ENCODE assay signal across 10 mouse cellular contexts in genomic region chr6:99909459-99909858, GRCm38 (mm10).
DNase-seq lines count a peak whose midpoint lies in the region; ATAC-seq lines count a peak whose summit lies in the region.
"Had no signal": no experiment of that assay in that cellular context is flagged by ENCODE, and none has a peak within 500 bp of the region (broad histone marks: within the 10 kb centered on the region; RNA-seq: fewer than 3 reads in every experiment).

No protein-coding gene starts in this region.

- H3K9ac ChIP-seq in heart, embryonic 11.5 days (ENCODE audit: low read depth, low read length) = no peak overlapping the region
- H3K9ac ChIP-seq in heart, embryonic 15.5 days = no peak overlapping the region
- H3K9ac ChIP-seq: embryonic facial prominence, embryonic 15.5 days; liver, postnatal 0 days had no signal

- DNase-seq in heart, adult 11 months = peak; percentile 95
- DNase-seq in NIH3T3 (ENCODE audit: low read depth) = peak; percentile 62
- DNase-seq in ovary, postnatal 10 days (ENCODE audit: low spot score) = peak; percentile 28
- DNase-seq in thymus, postnatal 10 days (ENCODE audit: low spot score in 2 of 2) = no peak
- no peak for DNase-seq in limb, embryonic 10.5 days (ENCODE audit: low spot score)
- DNase-seq: liver, postnatal 0 days had no signal

- H3K9me3 ChIP-seq in heart, embryonic 11.5 days (replicated peaks; ENCODE audit: control insufficient read depth, low read length) = no peaks in the 10 kb centered on the region
- no peaks in the 10 kb centered on the region for H3K9me3 ChIP-seq in heart, embryonic 15.5 days (replicated peaks)
- H3K9me3 ChIP-seq in limb, embryonic 10.5 days (replicated peaks) = no peaks in the 10 kb centered on the region
- H3K9me3 ChIP-seq: embryonic facial prominence, embryonic 15.5 days had no signal

- H3K4me2 ChIP-seq in heart, embryonic 11.5 days = no peak overlapping the region
- peak overlapping the region; percentile 34 for H3K4me2 ChIP-seq in heart, embryonic 15.5 days
- H3K4me2 ChIP-seq: embryonic facial prominence, embryonic 15.5 days had no signal

- H3K36me3 ChIP-seq in heart, embryonic 11.5 days (ENCODE audit: control insufficient read depth, insufficient read depth, low read length) = no peaks in the 10 kb centered on the region
- H3K36me3 ChIP-seq in heart, embryonic 15.5 days = no peaks in the 10 kb centered on the region
- no peaks in the 10 kb centered on the region for H3K36me3 ChIP-seq in limb, embryonic 10.5 days
- H3K36me3 ChIP-seq: embryonic facial prominence, embryonic 15.5 days had no signal

- H3K27ac ChIP-seq in heart, embryonic 11.5 days (ENCODE audit: low read depth, low read length) = no peak overlapping the region
- H3K27ac ChIP-seq in heart, embryonic 15.5 days = peak overlapping the region; percentile 60
- H3K27ac ChIP-seq in limb, embryonic 10.5 days = no peak overlapping the region
- H3K27ac ChIP-seq: embryonic facial prominence, embryonic 15.5 days had no signal

- 29% methylated on average over 7 of the region's 7 CpGs for WGBS in heart, embryonic 11.5 days (ENCODE audit: insufficient replicate concordance)
- WGBS in heart, embryonic 15.5 days = 12% methylated on average over 7 of the region's 7 CpGs
- 81% methylated on average over 7 of the region's 7 CpGs for WGBS in limb, embryonic 10.5 days

- H3K27me3 ChIP-seq in heart, embryonic 11.5 days (ENCODE audit: control insufficient read depth, insufficient read depth, low read length) = peaks cover 29% of the 10 kb centered on the region
- peaks cover 17% of the 10 kb centered on the region for H3K27me3 ChIP-seq in heart, embryonic 15.5 days
- peaks cover 91% of the 10 kb centered on the region for H3K27me3 ChIP-seq in limb, embryonic 10.5 days (ENCODE audit: low read depth, poor library complexity, severe bottlenecking)
- H3K27me3 ChIP-seq: embryonic facial prominence, embryonic 15.5 days had no signal

- peaks cover 14% of the 10 kb centered on the region for H3K4me1 ChIP-seq in heart, embryonic 11.5 days (ENCODE audit: control insufficient read depth, insufficient read depth, low read length)
- H3K4me1 ChIP-seq in heart, embryonic 15.5 days (replicated peaks) = peaks cover 24% of the 10 kb centered on the region
- H3K4me1 ChIP-seq in limb, embryonic 10.5 days = 0 out of 2 replicates have a peak, but pooled peaks cover 1% of the 10 kb centered on the region

- H3K4me3 ChIP-seq in heart, embryonic 11.5 days (ENCODE audit: low read depth, low read length) = no peak overlapping the region
- H3K4me3 ChIP-seq in heart, embryonic 15.5 days = no peak overlapping the region
- no peak overlapping the region for H3K4me3 ChIP-seq in limb, embryonic 10.5 days
- H3K4me3 ChIP-seq: embryonic facial prominence, embryonic 15.5 days had no signal

- ATAC-seq in heart, embryonic 11.5 days (replicated peaks; ENCODE audit: insufficient number of reproducible peaks, low FRiP score, low TSS enrichment) = no peak
- ATAC-seq in heart, embryonic 15.5 days (replicated peaks; ENCODE audit: insufficient number of reproducible peaks, insufficient read depth, low FRiP score, low read depth) = peak; percentile 60; the same call in 1 of the 2 replicates
- ATAC-seq in activated CD4-positive, CD25-positive, alpha-beta regulatory T cell, adult 4 months = no peak
- ATAC-seq: liver, postnatal 0 days had no signal

Comparison
In these comparisons a context has a peak if more than half of its experiments do, and no peak if none do; other contexts are left out.
1. DNase-seq: peak in heart, adult 11 months (single experiment), NIH3T3 (single experiment) and ovary, postnatal 10 days (single experiment); none in thymus, postnatal 10 days (0 of 2) and limb, embryonic 10.5 days (single experiment).